Mouse (Mus musculus) hindbrain, embryonic 10.5 days (tissue): ENCODE measurements around the gene Scp2. TPM values are rescaled to one million over a fixed set of nuclear protein-coding genes. Genes with fewer than 3 reads are reported as not detected.
"Not testable (repeated sequence)": the region's sequence is repeated elsewhere in the genome, so short reads cannot be mapped to it uniquely, and the experiment has no call there.

Experiments
- DNase-seq: peaks from one replicate; pipeline ENCODE4 v3.0.0-alpha.2; 2017; ENCODE audit warnings: low spot score
- H3K27ac ChIP-seq: fragments of 300-500 bp; sonication (generic); 2 replicates; pipeline ENCODE4 v1.5.1; 2016; ENCODE audit warnings: mild to moderate bottlenecking, moderate library complexity
- H3K27me3 ChIP-seq: fragments of 300-500 bp; sonication (generic); 2 replicates; pipeline ENCODE4 v1.6.1; 2016; ENCODE audit warnings: mild to moderate bottlenecking; ENCODE audit not compliant: poor library complexity, insufficient read depth, severe bottlenecking
- H3K36me3 ChIP-seq: fragments of 300-500 bp; sonication (generic); 2 replicates; pipeline ENCODE4 v1.6.1; 2016; ENCODE audit warnings: mild to moderate bottlenecking, moderate library complexity
- H3K4me1 ChIP-seq: fragments of 300-500 bp; sonication (generic); replicated peaks from 2 replicates; pipeline ENCODE4 v1.6.1; 2016; ENCODE audit warnings: mild to moderate bottlenecking
- H3K4me3 ChIP-seq: fragments of 300-500 bp; sonication (generic); 2 replicates; pipeline ENCODE4 v1.5.1; 2016; ENCODE audit warnings: mild to moderate bottlenecking, moderate library complexity
- H3K9me3 ChIP-seq: fragments of 300-500 bp; sonication (generic); 2 replicates; pipeline ENCODE4 v1.6.1; 2016; ENCODE audit warnings: mild to moderate bottlenecking, moderate library complexity
- WGBS: fragments of 180-500 bp; shearing (Covaris S2); methylation state at CpG from one replicate; pipeline ENCODE4 v1.1.7; 2016; 5-methylcytosine and 5-hydroxymethylcytosine counted together
- polyA plus RNA-seq: library from polyadenylated mRNA; unstranded; fragments of >200 nt; fragmentation: Nextera tagmentation; extraction: Ambion mirVana; gene quantifications from 2 replicates; pipeline ENCODE4 v1.2.1, GENCODE M21; 2016

Gene Scp2
- polyA plus RNA-seq: 186 and 213 TPM in 2 replicates

GRCm38 (mm10) chr4:108144880-108145279, at the start of gene Scp2:
Scp2 (minus strand) TSS chr4:108144998.
- 92% methylated on average over 1 of the region's 1 CpGs for WGBS
- no peak within 1 kb of the TSS for H3K27ac ChIP-seq
- H3K4me1 ChIP-seq: no peaks in the 10 kb centered on the region
- H3K4me3 ChIP-seq: no peak within 1 kb of the TSS
- H3K27me3 ChIP-seq: no peaks in the 10 kb centered on the region
- no peaks in the 10 kb centered on the region for H3K9me3 ChIP-seq
- no peaks in the 10 kb centered on the region for H3K36me3 ChIP-seq
- no peak for DNase-seq

- no peak for DNase-seq
- H3K4me3 ChIP-seq: no peak overlapping the region
- 84% methylated on average over 2 of the region's 2 CpGs for WGBS
These were observed 48.1 kb upstream of the Scp2 start for GRCm38 (mm10) chr4:108192821-108193323.

GRCm38 (mm10) chr4:108182278-108182677, 37.5 kb upstream of the Scp2 start:
- H3K27me3 ChIP-seq: no peaks in the 10 kb centered on the region
- no peak overlapping the region for H3K4me3 ChIP-seq
- no peaks in the 10 kb centered on the region for H3K9me3 ChIP-seq
- DNase-seq: no peak
- no peaks in the 10 kb centered on the region for H3K36me3 ChIP-seq
- H3K27ac ChIP-seq: no peak overlapping the region
- WGBS: 33% methylated on average over 1 of the region's 1 CpGs
- H3K4me1 ChIP-seq: no peaks in the 10 kb centered on the region

More at GRCm38 (mm10) chr4:108192821-108193323, 48.1 kb upstream of the Scp2 start:
- H3K9me3 ChIP-seq: no peaks in the 10 kb centered on the region
- H3K27ac ChIP-seq: no peak overlapping the region
- peaks cover 5% of the 10 kb centered on the region; the same call in 1 of the 2 replicates for H3K4me1 ChIP-seq
- H3K36me3 ChIP-seq: no peaks in the 10 kb centered on the region
- H3K27me3 ChIP-seq: no peaks in the 10 kb centered on the region

- peaks cover 21% of the 10 kb centered on the region for H3K27me3 ChIP-seq
- WGBS: 87% methylated on average over 6 of the region's 6 CpGs
- DNase-seq: no peak
These were observed 23.3 kb upstream of the Scp2 start for GRCm38 (mm10) chr4:108168056-108168455.

GRCm38 (mm10) chr4:108166874-108167273, 22.1 kb upstream of the Scp2 start:
- no peak for DNase-seq
- peaks cover 23% of the 10 kb centered on the region for H3K27me3 ChIP-seq
- H3K36me3 ChIP-seq: peaks cover 4% of the 10 kb centered on the region; the same call in 1 of the 2 replicates
- no peak overlapping the region for H3K27ac ChIP-seq
- no peak overlapping the region for H3K4me3 ChIP-seq
- peaks cover 11% of the 10 kb centered on the region for H3K4me1 ChIP-seq
- 87% methylated on average over 4 of the region's 4 CpGs for WGBS
- H3K9me3 ChIP-seq: no peaks in the 10 kb centered on the region

More at GRCm38 (mm10) chr4:108168056-108168455, 23.3 kb upstream of the Scp2 start:
- no peaks in the 10 kb centered on the region for H3K9me3 ChIP-seq
- H3K4me1 ChIP-seq: peaks cover 11% of the 10 kb centered on the region
- H3K4me3 ChIP-seq: no peak overlapping the region
- H3K36me3 ChIP-seq: peaks cover 4% of the 10 kb centered on the region; the same call in 1 of the 2 replicates
- H3K27ac ChIP-seq: no peak overlapping the region

- peak within 1 kb of the TSS; percentile 83 for H3K27ac ChIP-seq
- peak within 1 kb of the TSS; percentile 67 for H3K4me3 ChIP-seq
- peaks cover 23% of the 10 kb centered on the region for H3K27me3 ChIP-seq
- H3K4me1 ChIP-seq: peaks cover 11% of the 10 kb centered on the region
- H3K36me3 ChIP-seq: no peaks in the 10 kb centered on the region
- no peaks in the 10 kb centered on the region for H3K9me3 ChIP-seq
- under 1% methylated on average over 43 of the region's 43 CpGs for WGBS
- DNase-seq: peak; percentile 71
These were observed 20.5 kb upstream of the Scp2 start, which contains the start of gene Echdc2 for GRCm38 (mm10) chr4:108165152-108165895. Echdc2 (plus strand) TSS chr4:108165437.

GRCm38 (mm10) chr4:108163291-108163690, 18.5 kb upstream of the Scp2 start:
- Histone ChIP-seq H3K4me3 (no peak overlapping the region), H3K36me3 (no peaks in the 10 kb centered on the region), H3K27me3 (peaks cover 23% of the 10 kb centered on the region), H3K9me3 (no peaks in the 10 kb centered on the region), H3K27ac (no peak overlapping the region), H3K4me1 (peaks cover 11% of the 10 kb centered on the region)
- 85% methylated on average over 3 of the region's 3 CpGs for WGBS
- no peak for DNase-seq

GRCm38 (mm10) chr4:108161936-108162335, 17.1 kb upstream of the Scp2 start:
- DNase-seq: no peak
- Histone ChIP-seq H3K4me1 (peaks cover 11% of the 10 kb centered on the region), H3K27me3 (peaks cover 23% of the 10 kb centered on the region), H3K4me3 (no peak overlapping the region), H3K36me3 (no peaks in the 10 kb centered on the region), H3K9me3 (peaks cover 3% of the 10 kb centered on the region; the same call in 1 of the 2 replicates), H3K27ac (no peak overlapping the region)
- WGBS: 92% methylated on average over 8 of the region's 8 CpGs

GRCm38 (mm10) chr4:108155141-108155540, 10.3 kb upstream of the Scp2 start:
- not testable (repeated sequence) for H3K36me3 ChIP-seq, H3K4me1 ChIP-seq, DNase-seq, H3K4me3 ChIP-seq, H3K27me3 ChIP-seq, H3K27ac ChIP-seq
- 75% methylated on average over 1 of the region's 1 CpGs for WGBS
- H3K9me3 ChIP-seq: peaks cover 11% of the 10 kb centered on the region

- 31% methylated on average over 3 of the region's 3 CpGs for WGBS
- DNase-seq, H3K4me3 ChIP-seq, H3K27me3 ChIP-seq, H3K36me3 ChIP-seq, H3K4me1 ChIP-seq, H3K9me3 ChIP-seq, H3K27ac ChIP-seq: not testable (repeated sequence)
These were observed 756 bp upstream of the Scp2 start for GRCm38 (mm10) chr4:108145554-108145953.

GRCm38 (mm10) chr4:108143778-108144177, 1.0 kb downstream of the Scp2 start:
- Histone ChIP-seq H3K27ac (no peak overlapping the region), H3K36me3 (no peaks in the 10 kb centered on the region), H3K9me3 (no peaks in the 10 kb centered on the region), H3K4me3 (no peak overlapping the region), H3K27me3 (no peaks in the 10 kb centered on the region), H3K4me1 (no peaks in the 10 kb centered on the region)
- DNase-seq: no peak

- H3K36me3 ChIP-seq, H3K4me3 ChIP-seq, H3K27ac ChIP-seq, H3K27me3 ChIP-seq, H3K9me3 ChIP-seq, H3K4me1 ChIP-seq, DNase-seq: not testable (repeated sequence)
- WGBS: 86% methylated on average over 2 of the region's 2 CpGs
These were observed 1.6 kb downstream of the Scp2 start for GRCm38 (mm10) chr4:108143178-108143577.

- Histone ChIP-seq H3K9me3 (no peaks in the 10 kb centered on the region), H3K4me3 (no peak overlapping the region), H3K36me3 (no peaks in the 10 kb centered on the region), H3K4me1 (no peaks in the 10 kb centered on the region), H3K27ac (no peak overlapping the region), H3K27me3 (no peaks in the 10 kb centered on the region)
- 86% methylated on average over 5 of the region's 5 CpGs for WGBS
- no peak for DNase-seq
These were observed 7.9 kb downstream of the Scp2 start for GRCm38 (mm10) chr4:108136938-108137337.
